ENCODE assay signal across 21 mouse cellular contexts in the genomic region with DNA sequence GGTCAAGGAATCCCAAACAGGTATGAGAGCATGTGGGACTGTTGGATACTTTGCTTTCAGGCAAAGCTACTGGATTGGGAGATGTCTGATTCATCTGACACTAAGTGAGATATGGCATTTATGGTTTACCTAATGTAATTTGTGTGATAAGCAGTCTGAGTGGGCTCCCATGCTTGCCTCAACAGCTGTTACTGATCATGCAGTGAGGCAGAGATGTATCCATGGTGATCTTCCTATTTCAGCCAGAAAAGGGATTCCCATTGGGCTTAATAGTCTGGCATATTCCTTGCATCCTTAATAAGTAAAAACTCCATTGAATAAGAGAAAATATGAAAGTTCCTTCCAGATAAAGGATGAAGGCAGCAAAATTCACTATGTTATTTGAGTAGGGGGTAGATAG. TPM values are rescaled to one million over a fixed set of nuclear protein-coding genes. Genes with fewer than 3 reads are reported as not detected.
DNase-seq lines count a peak whose midpoint lies in the region; ATAC-seq and TF ChIP-seq lines count a peak whose summit lies in the region.
"Had no signal": no experiment of that assay in that cellular context is flagged by ENCODE, and none has a peak within 500 bp of the region (broad histone marks: within the 10 kb centered on the region; RNA-seq: fewer than 3 reads in every experiment).

No protein-coding gene starts in this region.

- no peak overlapping the region for H3K27ac ChIP-seq in hindbrain, embryonic 12.5 days
- no peak overlapping the region for H3K27ac ChIP-seq in hindbrain, embryonic 10.5 days
- no peak overlapping the region for H3K27ac ChIP-seq in midbrain, postnatal 0 days (ENCODE audit: low read depth, low read length)
- no peak overlapping the region for H3K27ac ChIP-seq in midbrain, embryonic 11.5 days (ENCODE audit: low read depth, low read length)
- no peak overlapping the region for H3K27ac ChIP-seq in hindbrain, embryonic 14.5 days
- no peak overlapping the region for H3K27ac ChIP-seq in forebrain, embryonic 12.5 days
- H3K27ac ChIP-seq: embryonic facial prominence, embryonic 12.5 days; forebrain, embryonic 13.5 days; heart, adult 2 months; heart, embryonic 15.5 days had no signal

- H3K9ac ChIP-seq in hindbrain, embryonic 12.5 days, result no peak overlapping the region
- no peak overlapping the region for H3K9ac ChIP-seq in midbrain, postnatal 0 days (replicated peaks; ENCODE audit: low read length, poor library complexity, severe bottlenecking)
- H3K9ac ChIP-seq in midbrain, embryonic 11.5 days (ENCODE audit: low read length), result no peak overlapping the region
- no peak overlapping the region for H3K9ac ChIP-seq in hindbrain, embryonic 14.5 days
- no peak overlapping the region for H3K9ac ChIP-seq in forebrain, embryonic 12.5 days
- H3K9ac ChIP-seq: embryonic facial prominence, embryonic 12.5 days; forebrain, embryonic 13.5 days; forebrain, postnatal 0 days; heart, embryonic 15.5 days had no signal

- no peak overlapping the region for H3K4me2 ChIP-seq in hindbrain, embryonic 12.5 days (replicated peaks)
- no peak overlapping the region for H3K4me2 ChIP-seq in midbrain, postnatal 0 days (ENCODE audit: low read depth, low read length, poor library complexity, severe bottlenecking)
- no peak overlapping the region for H3K4me2 ChIP-seq in midbrain, embryonic 11.5 days
- H3K4me2 ChIP-seq in hindbrain, embryonic 14.5 days (replicated peaks), result no peak overlapping the region
- no peak overlapping the region for H3K4me2 ChIP-seq in forebrain, embryonic 12.5 days
- H3K4me2 ChIP-seq: embryonic facial prominence, embryonic 12.5 days; forebrain, embryonic 13.5 days; heart, embryonic 11.5 days; heart, embryonic 15.5 days had no signal

- peak; percentile 79 for ATAC-seq in hindbrain, embryonic 12.5 days (ENCODE audit: low FRiP score)
- no peak for ATAC-seq in midbrain, postnatal 0 days (ENCODE audit: low FRiP score)
- no peak for ATAC-seq in midbrain, embryonic 11.5 days (ENCODE audit: low FRiP score)
- ATAC-seq in hindbrain, embryonic 14.5 days (ENCODE audit: low FRiP score), result peak; percentile 69; the same call in 1 of the 2 replicates
- ATAC-seq in forebrain, embryonic 12.5 days (ENCODE audit: low FRiP score), result no peak
- ATAC-seq: activated CD4-positive, CD25-positive, alpha-beta regulatory T cell, adult 4 months; forebrain, embryonic 13.5 days; forebrain, postnatal 0 days; Patski had no signal

- no peak for DNase-seq in hindbrain, embryonic 10.5 days (ENCODE audit: low spot score)
- peak; percentile 40 for DNase-seq in midbrain, postnatal 0 days (ENCODE audit: low spot score)
- no peak for DNase-seq in midbrain, embryonic 11.5 days (ENCODE audit: low spot score, missing footprints)
- no peak for DNase-seq in hindbrain, embryonic 14.5 days (ENCODE audit: low spot score)
- DNase-seq: adrenal gland, postnatal 14 days; cerebellum, adult 18-20 months; cerebellum, adult 9-11 months; embryo, embryonic 11 days; forebrain, postnatal 0 days; gastrocnemius, postnatal 14 days; heart, adult 2 months; heart, postnatal 14 days had no signal

- no peak for TF ChIP-seq CTCF in midbrain, postnatal 0 days (IDR thresholded peaks at IDR 0.05)

- H3K4me1 ChIP-seq in hindbrain, embryonic 12.5 days, result no peaks in the 10 kb centered on the region
- H3K4me1 ChIP-seq in hindbrain, embryonic 10.5 days (replicated peaks), result no peaks in the 10 kb centered on the region
- no peaks in the 10 kb centered on the region for H3K4me1 ChIP-seq in midbrain, postnatal 0 days (ENCODE audit: insufficient read depth, low read length)
- H3K4me1 ChIP-seq in midbrain, embryonic 11.5 days (ENCODE audit: control insufficient read depth, insufficient read depth, low read length), result no peaks in the 10 kb centered on the region
- H3K4me1 ChIP-seq in hindbrain, embryonic 14.5 days (replicated peaks; ENCODE audit: control insufficient read depth, insufficient read depth, low read length), result no peaks in the 10 kb centered on the region
- H3K4me1 ChIP-seq in forebrain, embryonic 12.5 days, result no peaks in the 10 kb centered on the region
- H3K4me1 ChIP-seq: embryonic facial prominence, embryonic 12.5 days; forebrain, embryonic 13.5 days; heart, embryonic 15.5 days had no signal

- no peaks in the 10 kb centered on the region for H3K27me3 ChIP-seq in hindbrain, embryonic 12.5 days
- H3K27me3 ChIP-seq in hindbrain, embryonic 10.5 days (ENCODE audit: insufficient read depth, poor library complexity, severe bottlenecking), result no peaks in the 10 kb centered on the region
- no peaks in the 10 kb centered on the region for H3K27me3 ChIP-seq in midbrain, postnatal 0 days (ENCODE audit: insufficient read depth, low read length)
- no peaks in the 10 kb centered on the region for H3K27me3 ChIP-seq in midbrain, embryonic 11.5 days (ENCODE audit: control insufficient read depth, insufficient read depth, low read length)
- H3K27me3 ChIP-seq in hindbrain, embryonic 14.5 days (ENCODE audit: control insufficient read depth, insufficient read depth, low read length), result no peaks in the 10 kb centered on the region
- H3K27me3 ChIP-seq in forebrain, embryonic 12.5 days, result no peaks in the 10 kb centered on the region
- H3K27me3 ChIP-seq: CH12.LX; embryonic facial prominence, embryonic 12.5 days; forebrain, embryonic 13.5 days; heart, embryonic 15.5 days had no signal

- no peaks in the 10 kb centered on the region for H3K9me3 ChIP-seq in hindbrain, embryonic 12.5 days (replicated peaks)
- no peaks in the 10 kb centered on the region for H3K9me3 ChIP-seq in hindbrain, embryonic 10.5 days
- no peaks in the 10 kb centered on the region for H3K9me3 ChIP-seq in midbrain, postnatal 0 days (ENCODE audit: low read length)
- no peaks in the 10 kb centered on the region for H3K9me3 ChIP-seq in midbrain, embryonic 11.5 days (ENCODE audit: control insufficient read depth, low read length)
- no peaks in the 10 kb centered on the region for H3K9me3 ChIP-seq in hindbrain, embryonic 14.5 days (ENCODE audit: control insufficient read depth, low read length)
- no peaks in the 10 kb centered on the region for H3K9me3 ChIP-seq in forebrain, embryonic 12.5 days
- H3K9me3 ChIP-seq: embryonic facial prominence, embryonic 12.5 days; forebrain, embryonic 13.5 days; heart, embryonic 15.5 days had no signal

- H3K4me3 ChIP-seq in hindbrain, embryonic 12.5 days, result no peak overlapping the region
- no peak overlapping the region for H3K4me3 ChIP-seq in hindbrain, embryonic 10.5 days
- no peak overlapping the region for H3K4me3 ChIP-seq in midbrain, postnatal 0 days (ENCODE audit: low read depth, low read length)
- H3K4me3 ChIP-seq in midbrain, embryonic 11.5 days (ENCODE audit: low read depth, low read length), result no peak overlapping the region
- H3K4me3 ChIP-seq in hindbrain, embryonic 14.5 days (replicated peaks; ENCODE audit: low read length), result no peak overlapping the region
- no peak overlapping the region for H3K4me3 ChIP-seq in forebrain, embryonic 12.5 days (replicated peaks)
- H3K4me3 ChIP-seq: embryonic facial prominence, embryonic 12.5 days; forebrain, embryonic 13.5 days; heart, adult 2 months; heart, embryonic 15.5 days had no signal

- no peaks in the 10 kb centered on the region for H3K36me3 ChIP-seq in hindbrain, embryonic 12.5 days
- no peaks in the 10 kb centered on the region for H3K36me3 ChIP-seq in hindbrain, embryonic 10.5 days
- H3K36me3 ChIP-seq in midbrain, postnatal 0 days (ENCODE audit: insufficient read depth, low read length), result no peaks in the 10 kb centered on the region
- H3K36me3 ChIP-seq in midbrain, embryonic 11.5 days (ENCODE audit: control insufficient read depth, insufficient read depth, low read length), result no peaks in the 10 kb centered on the region
- no peaks in the 10 kb centered on the region for H3K36me3 ChIP-seq in hindbrain, embryonic 14.5 days (replicated peaks; ENCODE audit: control insufficient read depth, insufficient read depth)
- no peaks in the 10 kb centered on the region for H3K36me3 ChIP-seq in forebrain, embryonic 12.5 days (replicated peaks)
- H3K36me3 ChIP-seq: embryonic facial prominence, embryonic 12.5 days; heart, embryonic 15.5 days had no signal

RNA-seq across cellular contexts. Expression of gene Mbnl3, which starts 58.4 kb away (rescaled TPM):
- 5.3 and 5.9 TPM in 2 replicates for polyA plus RNA-seq in hindbrain, embryonic 12.5 days (2016; fragmentation: Nextera tagmentation; extraction: Ambion mirVana)
- polyA plus RNA-seq in hindbrain, embryonic 10.5 days (2016; fragmentation: Nextera tagmentation; extraction: Ambion mirVana), result 3.8 and 5.1 TPM in 2 replicates
- 0.38 and 0.55 TPM in 2 replicates for total RNA-seq in midbrain, postnatal 0 days (2014; rRNA removed)
- 0.49 and 1.3 TPM in 2 replicates for polyA plus RNA-seq in midbrain, postnatal 0 days (2015; fragmentation: Nextera tagmentation; extraction: Ambion mirVana)
- polyA plus RNA-seq in midbrain, embryonic 11.5 days (2014; fragmentation: Nextera tagmentation; extraction: Ambion mirVana), result 4.2 and 4.3 TPM in 2 replicates
- polyA plus RNA-seq in hindbrain, embryonic 14.5 days (2014; fragmentation: Nextera tagmentation; extraction: Ambion mirVana), result 0.95 and 1.1 TPM in 2 replicates
- 5.9 and 6.2 TPM in 2 replicates for polyA plus RNA-seq in forebrain, embryonic 12.5 days (2016; fragmentation: Nextera tagmentation; extraction: Ambion mirVana)

Comparison
In these comparisons a context has a peak if more than half of its experiments do, and no peak if none do; other contexts are left out.
1. ATAC-seq: peak in hindbrain, embryonic 12.5 days (single experiment) and hindbrain, embryonic 14.5 days (single experiment); none in midbrain, postnatal 0 days (single experiment), midbrain, embryonic 11.5 days (single experiment) and forebrain, embryonic 12.5 days (single experiment).